Mouse (Mus musculus) heart, postnatal 4 days (tissue): ENCODE data around the gene Patj. TPM values are rescaled to one million over a fixed set of nuclear protein-coding genes. Genes with fewer than 3 reads are reported as not detected.
"Not testable (repeated sequence)": the region's sequence is repeated elsewhere in the genome, so short reads cannot be mapped to it uniquely, and the experiment has no call there.

ENCODE experiments used
- DNase-seq: peaks from one replicate; pipeline ENCODE4 v3.0.0; 2021
- total RNA-seq, 2 experiments: library from RNA; stranded (reverse); gene quantifications; 2 replicates each; pipeline ENCODE4 v1.2.3; 2021

Patj gene
- total RNA-seq, result 10 to 100 TPM; 22.8 to 24.7 TPM

DNA sequence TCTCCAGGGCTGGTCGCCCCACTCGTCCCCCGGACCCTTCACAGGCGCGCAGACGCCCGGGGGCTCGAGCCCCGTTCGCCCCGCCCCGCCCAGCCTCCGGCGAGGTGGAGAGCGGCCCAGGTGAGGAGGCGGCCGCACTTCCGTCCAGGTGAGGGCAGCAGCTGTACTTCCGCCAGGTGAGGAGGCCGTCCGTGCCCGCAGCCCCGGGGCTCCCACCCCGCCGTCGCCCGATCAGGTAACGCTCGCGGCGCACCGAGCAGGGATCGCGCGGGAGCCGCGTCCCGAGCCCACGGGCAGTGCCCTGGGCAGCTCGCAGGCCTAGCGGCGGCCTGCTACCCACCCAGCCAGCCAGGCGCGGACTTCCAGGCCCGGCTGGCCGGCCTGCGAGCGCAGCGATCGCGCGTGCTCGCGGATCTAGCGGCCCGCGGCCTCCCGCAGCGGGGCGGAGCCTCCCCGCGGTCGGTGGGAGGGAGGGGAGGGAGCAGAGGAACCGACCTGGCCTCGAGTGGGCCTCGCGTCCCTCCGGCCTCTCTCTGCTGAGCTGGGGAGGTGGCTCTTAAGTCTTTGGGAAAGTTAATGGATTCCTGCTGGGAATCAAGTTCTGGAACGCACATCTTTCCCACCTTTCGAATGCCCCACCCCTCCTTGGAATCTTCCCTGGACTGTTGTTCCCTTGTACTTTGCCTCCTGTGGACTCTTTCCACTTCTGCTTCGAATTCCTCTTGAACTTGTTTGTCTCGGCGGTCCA, at the start of gene Patj:
Gene Patj, plus strand, starts transcription at position 96 of the 748 bp plus-strand sequence.
- peak; percentile 60 for DNase-seq

- DNase-seq, result no peak
Measured at GRCm38 (mm10) chr4:98348580-98348979, 47.0 kb upstream of the Patj start.

GRCm38 (mm10) chr4:98358034-98358809, 37.4 kb upstream of the Patj start:
- no peak for DNase-seq

DNA sequence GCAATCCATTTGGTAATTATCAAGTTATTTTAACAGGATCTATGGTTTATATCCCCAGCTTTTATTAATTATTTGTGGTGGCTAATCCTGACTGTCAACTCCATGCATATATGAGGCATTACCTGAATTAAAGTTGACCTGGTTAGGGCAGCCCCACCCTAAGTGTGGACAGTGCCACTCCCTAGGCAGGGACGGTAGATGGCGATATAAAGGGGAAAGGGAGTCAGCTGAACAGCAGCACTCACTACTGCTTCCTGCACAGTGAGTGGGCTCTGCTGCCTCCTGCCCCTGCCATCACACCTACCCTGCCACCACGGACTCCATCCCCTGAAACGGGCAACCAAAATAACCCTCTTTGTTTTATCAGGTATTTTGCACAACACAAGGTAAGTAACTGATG, 20.2 kb upstream of the Patj start:
- peak; percentile 15 for DNase-seq

DNA sequence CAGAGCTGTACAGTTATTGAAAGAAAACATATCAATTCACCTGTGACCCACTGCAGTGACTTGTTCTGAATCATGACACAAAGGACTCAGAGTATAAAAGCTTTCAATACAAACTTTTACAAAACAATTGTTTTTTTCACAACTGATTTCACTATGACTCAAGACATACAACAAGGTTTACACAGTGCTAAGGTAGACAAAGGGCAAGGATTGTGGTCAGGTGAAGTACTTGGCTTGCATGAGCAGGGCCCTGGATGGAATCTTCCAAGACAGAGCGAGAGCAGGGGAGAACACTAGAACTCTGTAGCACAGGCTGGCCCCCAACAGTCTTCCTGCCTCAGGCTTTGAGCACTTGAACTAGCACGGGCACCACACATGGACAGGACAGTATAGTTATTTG, 18.6 kb upstream of the Patj start:
- DNase-seq, result no peak

DNA sequence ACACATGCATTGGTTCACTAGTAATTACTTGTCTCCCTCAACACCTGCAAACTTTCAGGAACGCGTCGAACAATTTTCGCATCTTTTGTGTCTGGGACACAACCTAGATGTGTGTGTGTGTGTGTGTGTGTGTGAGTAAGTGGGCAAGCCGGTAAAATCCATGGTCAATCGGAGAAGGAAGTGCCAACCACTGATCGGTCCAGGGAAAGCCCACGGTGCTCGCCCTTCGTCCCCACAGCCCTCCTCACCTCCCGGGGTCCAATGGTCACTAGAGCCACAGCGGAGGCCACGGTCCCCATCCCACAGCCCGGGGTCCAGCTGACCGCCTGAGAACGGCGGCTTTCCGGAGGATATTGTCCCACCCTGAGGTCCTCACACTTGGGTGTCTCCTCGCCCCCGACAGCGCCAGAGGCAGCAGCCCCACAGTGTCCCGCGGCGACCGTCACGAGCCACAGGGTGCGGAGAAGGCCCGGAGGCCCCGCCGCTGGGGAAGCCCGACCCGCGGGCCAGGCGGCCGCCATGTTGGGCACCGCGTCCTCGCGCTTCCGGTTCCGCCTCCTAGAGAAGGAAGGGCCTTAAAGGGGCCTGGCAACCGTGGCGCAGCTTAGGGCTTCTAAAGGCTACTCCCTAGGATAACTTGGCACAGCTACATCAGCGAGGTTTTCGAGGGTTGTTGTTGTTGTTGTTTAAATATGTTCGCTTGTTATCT, 12.7 kb upstream of the Patj start, which contains the start of gene Tm2d1:
Gene Tm2d1, minus strand, starts transcription at position 591 of the 709 bp plus-strand sequence.
- peak; percentile 87 for DNase-seq

DNA sequence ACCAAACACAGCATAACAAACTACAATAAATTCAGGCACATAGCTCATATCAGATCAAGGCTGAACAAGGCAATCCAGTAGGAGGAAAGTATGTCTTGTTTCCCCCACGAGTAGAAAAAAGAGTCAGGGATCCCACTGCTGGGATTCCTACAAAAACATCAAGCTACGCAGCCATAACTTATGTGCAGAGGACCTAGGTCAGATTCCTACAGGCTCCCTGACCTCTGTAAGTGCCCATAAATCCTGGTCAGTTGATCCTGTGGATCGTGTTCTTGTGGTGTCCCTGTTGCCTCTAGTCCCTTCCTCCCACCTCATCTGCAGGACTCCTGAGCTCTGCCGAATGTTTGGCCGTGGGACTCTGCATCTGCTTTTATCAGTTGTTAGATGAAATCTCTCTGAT, 10.5 kb upstream of the Patj start:
- DNase-seq, result no peak

- DNase-seq, result no peak
Measured at GRCm38 (mm10) chr4:98395346-98395689, 267 bp upstream of the Patj start.

DNA sequence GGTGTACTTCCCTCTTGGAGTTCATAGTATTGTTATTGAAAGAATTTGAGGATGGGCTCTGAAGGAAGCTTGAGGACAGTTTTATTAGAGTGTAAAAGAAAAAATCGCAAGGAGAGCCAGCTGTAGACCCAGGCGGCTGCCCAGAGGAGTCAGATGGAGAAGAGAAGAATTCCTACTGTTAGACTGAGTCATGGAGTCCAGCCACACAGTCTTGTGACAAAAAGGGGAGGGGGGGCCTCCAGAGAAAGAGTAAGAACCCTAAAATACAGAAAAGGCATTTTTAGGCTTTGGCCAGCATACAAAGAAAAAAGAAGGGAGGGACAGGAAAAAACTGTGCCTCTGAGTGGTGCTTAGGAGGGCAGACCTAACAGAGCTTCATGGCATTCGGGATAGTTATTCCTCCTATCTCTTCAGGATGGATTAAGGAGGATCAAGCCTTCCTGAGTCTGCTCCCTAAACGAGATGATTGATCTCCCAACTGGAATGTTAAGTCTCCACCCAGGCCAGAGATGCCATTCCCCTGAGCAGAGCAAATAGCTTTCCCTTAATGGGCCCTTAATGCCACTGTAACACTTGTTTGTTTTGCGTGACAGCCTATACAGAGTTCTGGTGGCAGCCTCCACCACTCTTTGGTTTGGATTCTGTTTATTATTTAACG, 5.5 kb downstream of the Patj start:
- no peak for DNase-seq

DNA sequence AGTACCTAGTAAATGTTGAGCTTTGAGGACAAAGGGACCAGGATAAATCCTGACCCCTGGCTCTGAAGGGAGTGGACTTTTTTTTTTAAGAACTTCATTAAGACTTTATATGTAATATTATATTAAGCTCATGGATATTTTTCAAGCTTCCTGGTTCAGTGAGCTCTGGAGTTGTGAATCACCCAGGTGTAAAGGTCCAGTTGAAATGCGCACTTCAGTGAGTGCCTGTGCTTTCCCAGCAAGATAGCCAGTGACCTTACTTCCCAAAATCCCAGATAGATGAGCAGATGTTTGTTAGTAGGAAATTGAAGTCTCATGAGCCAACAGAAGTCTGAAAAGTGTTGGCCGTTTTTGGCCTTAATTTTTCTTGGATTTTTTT, 6.0 kb downstream of the Patj start:
- no peak for DNase-seq

DNA sequence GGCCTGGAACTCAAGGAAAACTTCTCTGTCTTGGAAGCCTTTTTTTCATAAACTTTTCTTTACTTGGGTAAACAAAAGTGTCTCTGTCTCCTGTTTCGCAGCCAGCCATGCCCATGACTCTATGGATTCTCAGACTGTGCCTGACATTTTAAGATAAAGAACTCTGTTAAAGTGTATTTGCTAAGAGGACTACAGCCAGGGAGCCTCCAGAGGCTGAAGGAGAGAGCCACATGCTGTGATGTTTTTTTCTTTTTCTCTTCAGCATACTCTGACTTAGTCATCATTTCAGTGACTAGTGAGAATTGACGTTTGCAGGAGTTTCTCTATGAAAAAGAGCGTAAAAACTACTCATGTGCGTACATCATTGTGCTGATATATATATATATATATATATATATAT, 7.9 kb downstream of the Patj start:
- no peak for DNase-seq

GRCm38 (mm10) chr4:98404412-98404811, 8.8 kb downstream of the Patj start:
- no peak for DNase-seq

DNA sequence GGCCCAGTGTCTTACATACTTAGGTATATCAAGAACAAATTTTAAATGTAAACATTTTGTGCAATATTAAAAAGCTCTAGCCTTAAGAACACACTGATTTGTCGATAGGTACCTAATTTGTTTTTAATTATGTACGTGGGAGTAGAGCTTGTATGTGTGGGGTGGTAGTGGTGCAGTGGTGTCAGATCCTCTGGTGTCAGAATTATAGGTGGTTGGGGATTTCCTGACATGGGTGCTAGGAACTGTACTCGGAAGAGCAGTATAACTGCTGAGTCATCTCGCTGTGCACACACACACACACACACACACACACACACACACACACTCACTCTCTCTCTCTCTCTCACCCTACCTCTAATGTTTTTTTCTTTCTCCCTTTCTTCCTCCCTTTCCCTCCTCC, 12.9 kb downstream of the Patj start:
- no peak for DNase-seq

DNA sequence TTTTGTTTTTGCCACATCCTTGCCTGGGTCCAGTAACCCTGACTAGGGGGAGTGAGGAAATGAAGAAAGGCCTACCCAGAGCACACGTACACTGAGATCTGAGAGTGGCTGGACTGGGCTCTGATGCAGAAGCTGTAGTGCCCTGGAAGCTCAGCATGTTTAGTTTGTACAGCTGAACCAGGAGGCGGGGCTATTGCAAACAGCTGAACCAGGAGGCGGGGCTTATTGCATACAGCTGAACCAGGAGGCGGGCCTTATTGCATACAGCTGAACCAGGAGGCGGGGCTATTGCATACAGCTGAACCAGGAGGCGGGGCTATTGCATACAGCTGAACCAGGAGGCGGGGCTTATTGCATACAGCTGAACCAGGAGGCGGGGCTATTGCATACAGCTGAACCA, 19.6 kb downstream of the Patj start:
- DNase-seq, result not testable (repeated sequence)

GRCm38 (mm10) chr4:98428371-98428770, 32.8 kb downstream of the Patj start:
- DNase-seq, result peak; percentile 37

GRCm38 (mm10) chr4:98435641-98436457, 40.3 kb downstream of the Patj start:
- DNase-seq, result no peak

- DNase-seq, result no peak
Measured at GRCm38 (mm10) chr4:98436664-98437363, 41.2 kb downstream of the Patj start.

DNA sequence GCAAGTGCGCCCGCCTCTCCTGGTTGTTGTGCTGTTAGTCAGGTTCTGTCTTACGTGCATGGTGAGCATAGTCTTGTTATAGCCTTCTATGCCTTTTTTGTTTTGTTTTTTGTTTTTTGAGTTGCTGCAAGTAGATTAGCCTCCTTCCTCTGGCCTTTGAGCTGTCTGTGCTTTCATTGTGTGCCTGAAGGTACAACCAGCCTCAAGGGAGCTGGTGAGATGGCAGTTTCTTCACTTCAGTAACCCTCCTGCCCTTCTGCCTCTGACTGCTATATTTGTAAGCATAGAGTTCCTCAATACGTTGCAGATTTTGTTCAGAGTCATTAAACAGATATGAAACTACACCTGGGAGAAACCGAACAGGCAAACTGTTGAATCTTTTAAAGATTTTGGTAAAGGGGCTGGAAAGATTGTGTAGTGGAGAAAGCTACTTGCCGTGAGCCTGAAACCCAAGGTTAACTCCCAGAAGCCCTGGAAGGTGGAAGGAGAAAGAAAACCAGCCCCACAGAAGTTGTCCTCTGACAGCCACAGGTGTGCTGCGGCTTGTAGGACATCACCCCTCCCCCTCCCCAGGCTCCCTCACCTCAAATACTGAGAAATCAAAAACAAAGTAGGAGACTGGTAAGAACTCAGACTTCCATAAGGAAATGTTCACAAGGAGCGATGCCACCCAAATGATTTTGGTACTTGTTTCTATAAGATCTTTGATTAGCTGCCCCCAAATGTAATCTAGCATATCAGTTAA, 43.8 kb downstream of the Patj start:
- no peak for DNase-seq

DNA sequence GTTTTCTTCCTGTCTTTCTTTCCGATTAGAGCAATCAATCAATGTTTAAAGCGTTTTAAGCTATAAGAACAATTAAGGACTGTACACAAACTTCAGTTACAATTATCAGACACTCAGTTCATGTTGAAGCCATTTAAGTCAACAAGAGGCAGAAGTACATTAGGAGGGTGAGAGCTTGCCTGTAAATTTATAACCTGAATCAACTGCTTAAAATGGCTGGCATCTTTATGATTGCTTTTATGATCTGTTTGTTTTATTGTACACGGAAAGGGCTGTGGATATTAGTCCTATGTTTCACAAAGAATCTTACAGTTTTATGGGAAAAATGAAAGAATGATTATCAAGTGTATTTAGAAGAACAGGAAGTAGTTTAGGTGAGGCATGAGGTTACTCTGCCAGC, 45.7 kb downstream of the Patj start:
- DNase-seq, result no peak

GRCm38 (mm10) chr4:98444437-98445139, 49.0 kb downstream of the Patj start:
- DNase-seq, result peak; percentile 75
